Mouse (Mus musculus) 3T3-L1 (cell line): ENCODE measurements around the gene Lpp.

Source experiments
- DNase-seq: peaks from one replicate; pipeline ENCODE4 v3.0.0-alpha.2; 2015; ENCODE audit warnings: low read depth, low spot score

Lpp gene

GRCm38 (mm10) chr16:25041165-25041564 lies 647.9 kb downstream of the Lpp start:
- DNase-seq: peak; percentile 44

- DNase-seq: peak; percentile 94
Measured at GRCm38 (mm10) chr16:25041855-25042529, 648.7 kb downstream of the Lpp start.
